Mouse (Mus musculus): ENCODE measurements around the gene Cttnbp2nl.
A peak's percentile ranks its signal among the peaks of the same experiment; 100 is the strongest.

Cttnbp2nl gene

GRCm38 (mm10) chr3:105052937-105053697 is at the start of gene Cttnbp2nl:
TSS of gene Cttnbp2nl (minus strand) at chr3:105053146.
- DNase-seq (ENCODE audit: low spot score in 2 of 2) = peak; percentile 95 to 98

- no peak for DNase-seq (ENCODE audit: low spot score in 2 of 2)
Measured at GRCm38 (mm10) chr3:105100270-105100589, 47.3 kb upstream of the Cttnbp2nl start.

- DNase-seq (ENCODE audit: low spot score in 2 of 2) = no peak
Measured at GRCm38 (mm10) chr3:105099526-105100269, 46.8 kb upstream of the Cttnbp2nl start.

- DNase-seq (ENCODE audit: low spot score in 2 of 2) = no peak
Measured at GRCm38 (mm10) chr3:105097581-105097980, 44.6 kb upstream of the Cttnbp2nl start.

- no peak for DNase-seq (ENCODE audit: low spot score in 2 of 2)
Measured at GRCm38 (mm10) chr3:105095026-105095425, 42.1 kb upstream of the Cttnbp2nl start.

- DNase-seq (ENCODE audit: low spot score in 2 of 2) = no peak
Measured at GRCm38 (mm10) chr3:105094448-105094847, 41.5 kb upstream of the Cttnbp2nl start.

- DNase-seq (ENCODE audit: low spot score in 2 of 2) = no peak
Measured at GRCm38 (mm10) chr3:105092721-105093505, 40.0 kb upstream of the Cttnbp2nl start.

GRCm38 (mm10) chr3:105090981-105091380 is 38.0 kb upstream of the Cttnbp2nl start:
- DNase-seq (ENCODE audit: low spot score in 2 of 2) = peak; percentile 39 to 49

GRCm38 (mm10) chr3:105090147-105090546 is 37.2 kb upstream of the Cttnbp2nl start:
- DNase-seq (ENCODE audit: low spot score in 2 of 2) = no peak

GRCm38 (mm10) chr3:105088638-105089037 is 35.7 kb upstream of the Cttnbp2nl start:
- DNase-seq (ENCODE audit: low spot score in 2 of 2) = no peak

- DNase-seq (ENCODE audit: low spot score in 2 of 2) = no peak
Measured at GRCm38 (mm10) chr3:105087344-105087743, 34.4 kb upstream of the Cttnbp2nl start.

- peak; percentile 69 to 81 for DNase-seq (ENCODE audit: low spot score in 2 of 2)
Measured at GRCm38 (mm10) chr3:105078231-105078826, 25.4 kb upstream of the Cttnbp2nl start.

GRCm38 (mm10) chr3:105075796-105076195 is 22.9 kb upstream of the Cttnbp2nl start:
- DNase-seq (ENCODE audit: low spot score in 2 of 2) = no peak

GRCm38 (mm10) chr3:105072536-105072935 is 19.6 kb upstream of the Cttnbp2nl start:
- DNase-seq (ENCODE audit: low spot score in 2 of 2) = no peak

- no peak for DNase-seq (ENCODE audit: low spot score in 2 of 2)
Measured at GRCm38 (mm10) chr3:105071251-105071650, 18.3 kb upstream of the Cttnbp2nl start.

- no peak for DNase-seq (ENCODE audit: low spot score in 2 of 2)
Measured at GRCm38 (mm10) chr3:105070553-105070952, 17.6 kb upstream of the Cttnbp2nl start.

GRCm38 (mm10) chr3:105066544-105066943 is 13.6 kb upstream of the Cttnbp2nl start, which contains the start of gene 4930564D02Rik:
TSS of gene 4930564D02Rik (plus strand) at chr3:105066844.
- no peak for DNase-seq (ENCODE audit: low spot score in 2 of 2)

- DNase-seq (ENCODE audit: low spot score in 2 of 2) = no peak
Measured at GRCm38 (mm10) chr3:105062676-105063075, 9.7 kb upstream of the Cttnbp2nl start.

GRCm38 (mm10) chr3:105061991-105062390 is 9.0 kb upstream of the Cttnbp2nl start:
- DNase-seq (ENCODE audit: low spot score in 2 of 2) = no peak

- DNase-seq (ENCODE audit: low spot score in 2 of 2) = no peak
Measured at GRCm38 (mm10) chr3:105061496-105061895, 8.6 kb upstream of the Cttnbp2nl start.

GRCm38 (mm10) chr3:105060992-105061391 is 8.0 kb upstream of the Cttnbp2nl start:
- no peak for DNase-seq (ENCODE audit: low spot score in 2 of 2)

GRCm38 (mm10) chr3:105059911-105060310 is 7.0 kb upstream of the Cttnbp2nl start:
- no peak for DNase-seq (ENCODE audit: low spot score in 2 of 2)

Measured in urinary bladder, postnatal 36 days (tissue).